Mouse (Mus musculus) 3134 (cell line): Measurements from ENCODE around the gene Naxe.
A peak's percentile ranks its signal among the peaks of the same experiment; 100 is the strongest.

Experiments
- DNase-seq: peaks from one replicate; pipeline ENCODE4 v3.0.0-alpha.2; 2011; ENCODE audit warnings: low spot score; ENCODE audit not compliant: insufficient read length; ENCODE audit errors: extremely low read depth

Naxe gene

GRCm38 (mm10) chr3:88068386-88068785, 10.1 kb upstream of the Naxe start:
- DNase-seq: peak; percentile 31

GRCm38 (mm10) chr3:88057030-88057429, 1.3 kb downstream of the Naxe start:
- DNase-seq: no peak

GRCm38 (mm10) chr3:88049532-88049931, 8.8 kb downstream of the Naxe start:
- DNase-seq: no peak

GRCm38 (mm10) chr3:88042661-88043421, 15.5 kb downstream of the Naxe start, which contains the start of gene Gpatch4:
Gpatch4 (plus strand) TSS chr3:88043108.
- DNase-seq: peak; percentile 83

GRCm38 (mm10) chr3:88035561-88036293, 22.6 kb downstream of the Naxe start:
- DNase-seq: peak; percentile 47

- no peak for DNase-seq
Observed at GRCm38 (mm10) chr3:88033506-88033905, 24.8 kb downstream of the Naxe start.

- DNase-seq: no peak
Observed at GRCm38 (mm10) chr3:88030608-88031395, 27.5 kb downstream of the Naxe start.

GRCm38 (mm10) chr3:88027434-88028186, 30.7 kb downstream of the Naxe start, which contains the start of gene Hapln2:
Hapln2 (minus strand) TSS chr3:88027583.
- no peak for DNase-seq

GRCm38 (mm10) chr3:88026823-88027222, 31.5 kb downstream of the Naxe start:
- no peak for DNase-seq

GRCm38 (mm10) chr3:88023192-88024074, 34.9 kb downstream of the Naxe start:
- no peak for DNase-seq

GRCm38 (mm10) chr3:88022322-88023191, 35.7 kb downstream of the Naxe start:
- no peak for DNase-seq

- no peak for DNase-seq
Observed at GRCm38 (mm10) chr3:88010634-88011265, 47.5 kb downstream of the Naxe start.
